Mouse (Mus musculus) lung, embryonic 16.5 days (tissue): ENCODE measurements around the gene Cyb561a3. TPM values are rescaled to one million over a fixed set of nuclear protein-coding genes. Genes with fewer than 3 reads are reported as not detected.
A peak's percentile ranks its signal among the peaks of the same experiment; 100 is the strongest.
"Not testable (repeated sequence)": the region's sequence is repeated elsewhere in the genome, so short reads cannot be mapped to it uniquely, and the experiment has no call there.

Experiments used
- ATAC-seq: fragments of 200-750 bp; cut with Nextera tagmentation; 2 replicates; pipeline ENCODE4 v1.8.0; 2017; ENCODE audit warnings: low read depth, mild to moderate bottlenecking, moderate library complexity
- H3K27ac ChIP-seq: fragments of 300-500 bp; sonication (generic); 2 replicates; pipeline ENCODE4 v1.5.1; 2014; ENCODE audit warnings: mild to moderate bottlenecking, control low read depth, low read length
- H3K27me3 ChIP-seq: fragments of 300-500 bp; sonication (generic); 2 replicates; pipeline ENCODE4 v1.6.1; 2014; ENCODE audit warnings: low read depth, low read length, mixed read lengths; ENCODE audit not compliant: control insufficient read depth, insufficient read depth
- H3K36me3 ChIP-seq: fragments of 300-500 bp; sonication (generic); 2 replicates; pipeline ENCODE4 v1.6.1; 2014; ENCODE audit warnings: low read length; ENCODE audit not compliant: control insufficient read depth, insufficient read depth
- H3K4me1 ChIP-seq: fragments of 300-500 bp; sonication (generic); replicated peaks from 2 replicates; pipeline ENCODE4 v1.6.1; 2014; ENCODE audit warnings: low read length, mixed read lengths; ENCODE audit not compliant: control insufficient read depth, insufficient read depth
- H3K4me2 ChIP-seq: fragments of 300-500 bp; sonication (generic); 2 replicates; pipeline ENCODE4 v1.6.1; 2014; ENCODE audit warnings: low read depth, low read length, control low read depth
- H3K4me3 ChIP-seq: fragments of 300-500 bp; sonication (generic); 2 replicates; pipeline ENCODE4 v1.5.1; 2014; ENCODE audit warnings: mild to moderate bottlenecking, low read length, control low read depth
- H3K9ac ChIP-seq: fragments of 300-500 bp; sonication (generic); 2 replicates; pipeline ENCODE4 v1.6.1; 2014; ENCODE audit warnings: low read length, control low read depth
- H3K9me3 ChIP-seq: fragments of 300-500 bp; sonication (generic); 2 replicates; pipeline ENCODE4 v1.6.1; 2016; ENCODE audit warnings: low read length; ENCODE audit not compliant: control insufficient read depth
- WGBS: fragments of 180-500 bp; shearing (Covaris S2); extraction: QIAGEN DNeasy Blood & Tissue Kit; methylation state at CpG from one replicate; pipeline ENCODE4 v1.1.7; 2014; 5-methylcytosine and 5-hydroxymethylcytosine counted together
- polyA plus RNA-seq: library from polyadenylated mRNA; unstranded; fragments of >200 nt; fragmentation: Nextera tagmentation; extraction: Ambion mirVana; gene quantifications from 2 replicates; pipeline ENCODE4 v1.2.1, GENCODE M21; 2015

The Cyb561a3 gene
- 23.6 and 25.2 TPM in 2 replicates for polyA plus RNA-seq

DNA sequence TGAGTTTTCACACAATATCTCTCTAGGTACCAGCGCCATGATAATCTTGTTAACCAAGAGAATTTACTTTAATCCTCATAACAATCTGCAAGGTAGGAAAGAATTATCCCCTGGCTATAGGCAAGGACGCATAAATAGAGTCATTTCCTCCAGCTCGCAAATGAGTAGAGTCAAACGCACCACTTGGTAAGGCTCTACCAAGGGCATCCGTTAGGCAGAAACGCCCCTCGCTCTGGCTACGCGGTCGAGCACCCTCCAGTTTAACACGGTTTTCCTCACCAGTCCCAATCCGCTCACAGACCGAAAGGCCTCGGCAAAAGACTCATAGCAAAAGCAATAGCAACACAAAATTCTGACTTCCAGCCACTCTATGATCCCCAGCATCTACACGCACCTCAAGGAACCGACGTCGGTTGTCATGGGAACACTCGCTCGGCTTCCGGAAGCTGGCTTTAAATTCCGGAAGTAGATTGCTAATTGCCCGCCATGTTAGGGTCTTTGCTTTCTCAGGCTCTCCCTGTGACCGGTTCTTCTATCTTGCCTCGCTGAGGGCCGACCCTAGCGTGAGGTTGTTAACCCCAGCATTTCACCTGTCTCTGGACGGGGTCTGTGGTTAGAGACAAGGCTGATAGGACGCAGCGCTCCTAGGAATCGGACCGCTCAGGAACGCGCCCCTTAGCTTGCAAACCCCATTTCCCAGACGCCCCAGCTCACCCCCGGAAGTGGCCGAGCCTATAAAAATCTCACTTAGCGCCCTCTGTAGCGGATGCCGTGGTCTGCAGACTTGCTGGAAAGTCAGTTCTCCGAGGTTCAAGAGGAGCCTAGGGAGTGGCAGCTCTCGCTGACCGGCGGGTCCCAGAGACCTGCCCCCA is at the start of gene Cyb561a3, which contains the start of gene Tmem138:
Gene Cyb561a3, plus strand, starts transcription at position 483 of the 872 bp plus-strand sequence.
Gene Tmem138, minus strand, starts transcription at position 673 of the 872 bp plus-strand sequence.
- Histone ChIP-seq H3K27ac (peak within 1 kb of the TSS; percentile 91), H3K9ac (peak within 1 kb of the TSS; percentile 74), H3K9me3 (no peaks in the 10 kb centered on the region), H3K4me3 (peak within 1 kb of the TSS; percentile 60), H3K4me2 (peak within 1 kb of the TSS; percentile 76), H3K36me3 (peaks cover 20% of the 10 kb centered on the region), H3K4me1 (peaks cover 14% of the 10 kb centered on the region), H3K27me3 (no peaks in the 10 kb centered on the region)
- WGBS, result under 1% methylated on average over 44 of the region's 44 CpGs
- peak; percentile 97 for ATAC-seq

- H3K9me3 ChIP-seq, result no peaks in the 10 kb centered on the region
- no peak for ATAC-seq
- no peak overlapping the region for H3K4me2 ChIP-seq
- H3K27ac ChIP-seq, result no peak overlapping the region
- 92% methylated on average over 1 of the region's 1 CpGs for WGBS
- no peaks in the 10 kb centered on the region for H3K27me3 ChIP-seq
- H3K4me3 ChIP-seq, result no peak overlapping the region
- H3K4me1 ChIP-seq, result peaks cover 9% of the 10 kb centered on the region
- no peak overlapping the region for H3K9ac ChIP-seq
- H3K36me3 ChIP-seq, result peaks cover 36% of the 10 kb centered on the region
Observed at GRCm38 (mm10) chr19:10530082-10530481, 46.9 kb upstream of the Cyb561a3 start.

GRCm38 (mm10) chr19:10539454-10539853 is 37.5 kb upstream of the Cyb561a3 start:
- Histone ChIP-seq H3K27me3 (no peaks in the 10 kb centered on the region), H3K4me3 (no peak overlapping the region), H3K9me3 (no peaks in the 10 kb centered on the region), H3K4me2 (no peak overlapping the region), H3K36me3 (peaks cover 65% of the 10 kb centered on the region), H3K4me1 (no peaks in the 10 kb centered on the region), H3K27ac (no peak overlapping the region), H3K9ac (no peak overlapping the region)
- 90% methylated on average over 5 of the region's 5 CpGs for WGBS
- no peak for ATAC-seq

DNA sequence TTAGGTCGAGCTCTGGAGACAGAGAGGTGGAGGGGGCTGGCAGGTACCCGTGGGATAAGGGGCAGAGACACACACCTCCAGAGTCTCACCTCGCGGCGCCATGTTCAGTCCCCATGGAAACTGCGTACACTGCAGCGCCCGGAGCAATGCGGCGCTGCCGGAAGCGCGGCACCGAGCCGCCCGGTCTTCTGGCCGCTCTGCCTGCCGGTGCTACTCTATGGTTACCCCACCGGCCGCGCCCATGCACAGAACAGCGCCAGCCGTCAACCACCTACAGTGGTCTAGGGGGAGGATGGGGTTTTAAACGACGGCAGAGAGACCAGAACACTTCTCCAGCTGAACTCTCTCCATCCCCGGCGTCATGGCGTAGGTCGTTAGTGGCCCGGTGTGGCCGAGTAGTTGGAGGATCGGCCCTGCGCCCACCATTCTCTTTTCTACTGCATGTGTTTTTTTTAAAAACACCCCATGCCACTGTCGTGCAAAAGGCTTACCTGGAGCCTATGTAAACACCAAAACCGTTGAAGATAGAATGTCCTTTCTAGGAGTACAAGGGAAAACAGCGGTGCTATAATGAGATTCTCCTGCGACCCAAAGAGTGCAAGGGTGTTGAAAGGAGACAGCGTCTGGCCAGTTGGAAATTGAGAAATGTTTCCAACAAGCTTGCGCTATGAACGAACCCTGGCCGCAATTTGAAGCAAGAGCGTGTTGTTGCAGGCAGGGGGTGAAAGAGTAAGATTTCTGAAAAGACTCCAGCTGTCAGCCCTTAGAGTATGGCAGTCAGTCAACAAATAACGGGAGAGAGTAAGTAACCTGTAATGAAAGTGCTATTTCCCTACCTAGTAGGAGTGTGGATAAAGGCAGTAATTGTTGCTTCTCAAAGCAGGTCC is 21.1 kb upstream of the Cyb561a3 start, which contains the start of gene Tmem216:
Gene Tmem216, minus strand, starts transcription at position 615 of the 887 bp plus-strand sequence.
- H3K36me3 ChIP-seq, result peaks cover 7% of the 10 kb centered on the region
- H3K4me1 ChIP-seq, result peaks cover 6% of the 10 kb centered on the region
- 1% methylated on average over 43 of the region's 43 CpGs for WGBS
- no peaks in the 10 kb centered on the region for H3K9me3 ChIP-seq
- ATAC-seq, result peak; percentile 99
- H3K27ac ChIP-seq, result peak within 1 kb of the TSS; percentile 76
- no peaks in the 10 kb centered on the region for H3K27me3 ChIP-seq
- H3K4me2 ChIP-seq, result peak within 1 kb of the TSS; percentile 84
- H3K9ac ChIP-seq, result peak within 1 kb of the TSS; percentile 76
- peak within 1 kb of the TSS; percentile 60 for H3K4me3 ChIP-seq

DNA sequence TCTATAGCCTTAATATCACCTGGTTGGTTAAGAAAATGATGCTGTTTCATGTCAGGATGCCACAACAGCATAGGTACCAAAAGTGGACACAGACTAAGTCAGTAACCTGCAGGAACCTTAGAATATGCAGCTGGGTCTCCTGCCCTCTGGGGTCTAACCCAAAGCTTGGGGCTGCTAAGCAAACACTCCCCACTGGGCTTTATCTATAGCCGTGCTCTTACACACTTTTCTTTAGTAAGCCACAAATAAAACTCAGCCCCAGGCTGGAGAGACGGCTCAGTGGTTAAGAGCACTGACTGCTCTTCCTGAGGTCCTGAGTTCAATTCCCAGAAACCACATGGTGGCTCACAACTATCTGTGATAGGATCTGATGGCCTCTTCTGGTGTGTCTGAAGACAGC is 20.0 kb upstream of the Cyb561a3 start:
- WGBS, result 63% methylated on average over 2 of the region's 2 CpGs
- no peaks in the 10 kb centered on the region for H3K27me3 ChIP-seq
- no peak for ATAC-seq

DNA sequence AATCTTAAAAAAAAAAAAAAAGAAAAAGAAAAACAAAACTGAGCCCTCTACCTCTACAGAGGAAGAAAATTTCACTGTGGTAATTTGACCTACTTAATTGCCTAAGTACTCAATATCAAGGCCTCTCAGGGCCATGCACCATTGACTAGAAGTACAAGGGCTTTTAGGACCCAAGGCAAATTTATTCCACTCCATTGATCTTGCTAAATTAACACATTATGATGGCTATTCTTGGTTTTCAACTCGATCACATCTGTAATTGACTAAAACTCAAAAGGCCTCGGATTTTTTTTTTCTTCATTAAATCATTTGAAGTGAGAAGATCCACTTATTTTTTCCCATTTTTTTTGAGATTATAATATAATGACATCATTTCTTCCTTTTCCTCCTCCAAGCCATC is 19.5 kb upstream of the Cyb561a3 start:
- no peak overlapping the region for H3K27ac ChIP-seq
- H3K4me2 ChIP-seq, result no peak overlapping the region
- H3K9me3 ChIP-seq, result no peaks in the 10 kb centered on the region
- ATAC-seq, result no peak
- H3K4me1 ChIP-seq, result peaks cover 6% of the 10 kb centered on the region
- no peak overlapping the region for H3K9ac ChIP-seq
- H3K4me3 ChIP-seq, result no peak overlapping the region
- H3K27me3 ChIP-seq, result no peaks in the 10 kb centered on the region
- 73% methylated on average over 2 of the region's 2 CpGs for WGBS
- no peaks in the 10 kb centered on the region for H3K36me3 ChIP-seq

More for the DNA sequence above, 20.0 kb upstream of the Cyb561a3 start:
- Histone ChIP-seq H3K4me1 (peaks cover 6% of the 10 kb centered on the region), H3K9me3 (no peaks in the 10 kb centered on the region), H3K9ac (no peak overlapping the region), H3K27ac (no peak overlapping the region), H3K4me3 (no peak overlapping the region), H3K4me2 (no peak overlapping the region), H3K36me3 (no peaks in the 10 kb centered on the region)

DNA sequence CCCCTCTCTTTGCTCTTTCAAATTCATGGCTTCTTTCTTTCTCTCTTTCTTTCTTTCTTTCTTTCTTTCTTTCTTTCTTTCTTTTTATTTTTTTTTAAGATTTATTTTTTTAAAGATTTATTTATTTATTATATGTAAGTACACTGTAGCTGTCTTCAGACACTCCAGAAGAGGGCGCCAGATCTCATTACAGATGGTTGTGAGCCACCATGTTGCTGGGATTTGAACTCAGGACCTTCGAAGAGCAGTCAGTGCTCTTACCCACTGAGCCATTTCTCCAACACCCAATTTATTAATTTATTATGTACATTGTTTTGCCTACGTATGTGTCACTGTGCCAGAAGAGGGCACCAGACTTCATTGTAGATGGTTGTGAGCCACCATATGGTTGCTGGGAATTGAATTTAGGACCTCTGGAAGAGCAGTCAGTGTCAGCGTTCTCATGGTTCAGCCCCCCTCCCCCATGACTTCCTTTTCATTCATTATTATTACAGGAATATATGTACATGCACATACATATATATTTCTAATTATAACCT is 19.1 kb upstream of the Cyb561a3 start:
- H3K9ac ChIP-seq, ATAC-seq, H3K27me3 ChIP-seq, H3K36me3 ChIP-seq, H3K27ac ChIP-seq, H3K9me3 ChIP-seq, H3K4me2 ChIP-seq, H3K4me1 ChIP-seq, H3K4me3 ChIP-seq: not testable (repeated sequence)
- 70% methylated on average over 4 of the region's 4 CpGs for WGBS

GRCm38 (mm10) chr19:10560108-10560507 is 16.9 kb upstream of the Cyb561a3 start:
- Histone ChIP-seq H3K27ac (no peak overlapping the region), H3K4me1 (peaks cover 1% of the 10 kb centered on the region), H3K27me3 (no peaks in the 10 kb centered on the region), H3K9me3 (no peaks in the 10 kb centered on the region), H3K36me3 (no peaks in the 10 kb centered on the region), H3K9ac (no peak overlapping the region), H3K4me2 (no peak overlapping the region), H3K4me3 (no peak overlapping the region)
- ATAC-seq, result no peak
- 36% methylated on average over 5 of the region's 5 CpGs for WGBS
